Mouse (Mus musculus) Patski (cell line): ENCODE results near the gene Rsad2. TPM values are rescaled to one million over a fixed set of nuclear protein-coding genes. Genes with fewer than 3 reads are reported as not detected.
A peak's percentile ranks its signal among the peaks of the same experiment; 100 is the strongest.

Experiments
- ATAC-seq: fragments of 100-300 bp; one replicate; pipeline ENCODE4 v1.8.0; 2021
- CTCF ChIA-PET: fragments of 350-600 bp; sonication (Branson Sonifier 250); formaldehyde crosslinking; loops from one replicate; lab custom pipeline; 2022; ENCODE audit warnings: inconsistent platforms; lab: Charles Lee
- POLR2A ChIA-PET: fragments of 350-600 bp; sonication (Branson Sonifier 250); formaldehyde crosslinking; loops from one replicate; lab custom pipeline; 2022; ENCODE audit warnings: antibody characterized with exemption, inconsistent platforms; lab: Charles Lee
- DNase-seq: peaks from one replicate; pipeline ENCODE4 v3.0.0-alpha.2; 2011; ENCODE audit warnings: low read depth, low spot score
- H3K27me3 ChIP-seq: fragments of 371-371 bp; one replicate; pipeline ENCODE4 v1.5.1; 2021
- CTCF ChIP-seq: fragments of 100-300 bp; IDR thresholded peaks from one replicate; pipeline ENCODE4 v1.5.1; 2021
- in situ Hi-C: fragments of 300-500 bp; cut with MboI; formaldehyde crosslinking; loops from 3 replicates; pipeline ENCODE4 v1.11.1; 2018; ENCODE audit warnings: low pct_unique_long_range_greater_than_20kb, mixed read lengths
- polyA plus RNA-seq: library from polyadenylated mRNA; unstranded; gene quantifications from one replicate; pipeline ENCODE4 v1.2.3, GENCODE M21; 2021

Gene Rsad2
- polyA plus RNA-seq, 1 experiment from 2014 or later: 0.28 TPM

DNA sequence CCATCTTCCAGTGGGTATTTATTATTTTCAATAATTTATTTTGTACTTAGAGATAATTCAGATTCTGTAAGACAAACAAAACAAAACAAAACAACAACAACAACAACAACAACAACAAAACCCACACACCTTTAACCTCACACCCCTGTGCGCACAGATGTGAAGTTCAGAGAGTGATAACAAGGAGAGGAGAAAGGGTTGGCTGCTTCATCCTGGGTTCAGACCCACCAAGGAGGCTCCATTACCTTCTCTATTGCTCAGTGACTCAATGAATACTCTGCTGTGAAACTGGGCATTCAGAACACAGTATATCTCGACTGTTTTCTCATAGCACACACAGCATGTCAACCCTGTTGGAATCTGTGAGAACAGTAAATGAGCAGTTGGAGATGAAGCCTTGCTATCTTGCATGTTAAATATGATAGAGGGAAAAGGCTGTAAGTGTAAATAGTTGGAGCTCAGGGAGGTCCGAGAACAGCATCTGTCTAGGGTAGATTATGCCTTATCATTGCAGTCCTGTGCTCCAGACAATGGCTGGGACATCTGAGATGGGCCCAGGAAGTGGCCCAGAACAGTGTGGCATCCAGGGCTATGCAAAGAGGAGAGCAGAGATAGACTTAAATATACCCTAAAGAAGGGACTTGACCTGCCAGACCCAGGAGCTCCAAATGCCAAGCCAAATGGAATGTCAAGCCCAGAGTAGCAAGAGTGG lies 16.7 kb upstream of the Rsad2 start:
- POLR2A ChIA-PET: no interaction called here
- no peak for TF ChIP-seq CTCF
- no peaks in the 10 kb centered on the region for H3K27me3 ChIP-seq
- CTCF ChIA-PET: no interaction called here
- in situ Hi-C loops: no loop called here
- DNase-seq (no peak), ATAC-seq (no peak)

DNA sequence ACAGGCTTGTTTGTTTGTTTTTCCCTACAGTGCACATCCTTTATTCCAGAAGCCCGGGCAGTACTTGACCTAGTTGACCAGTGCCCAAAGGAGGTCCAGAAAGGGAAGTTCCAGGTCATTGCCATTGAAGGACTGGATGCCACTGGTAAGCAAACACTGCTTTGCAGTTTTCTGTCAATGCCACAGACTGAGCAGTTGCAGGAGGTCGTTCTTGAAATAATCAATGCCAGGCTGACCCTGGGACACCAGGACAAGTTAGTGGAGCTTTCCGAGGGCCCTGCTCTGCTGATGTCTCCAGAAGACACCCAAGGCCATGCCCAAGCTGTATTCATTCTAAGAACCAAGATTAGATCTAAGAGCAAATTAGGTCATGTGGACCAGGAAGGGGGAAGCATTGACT lies 15.1 kb upstream of the Rsad2 start:
- DNase-seq (no peak), ATAC-seq (no peak)
- no peaks in the 10 kb centered on the region for H3K27me3 ChIP-seq
- no peak for TF ChIP-seq CTCF
- in situ Hi-C loops: no loop called here
- ChIA-PET CTCF (no interaction called here), POLR2A (interaction anchor here (0.7 kb wide), 1 partner anchor 766 kb away, joined by 3 read pairs; no protein-coding TSS in a partner anchor)

DNA sequence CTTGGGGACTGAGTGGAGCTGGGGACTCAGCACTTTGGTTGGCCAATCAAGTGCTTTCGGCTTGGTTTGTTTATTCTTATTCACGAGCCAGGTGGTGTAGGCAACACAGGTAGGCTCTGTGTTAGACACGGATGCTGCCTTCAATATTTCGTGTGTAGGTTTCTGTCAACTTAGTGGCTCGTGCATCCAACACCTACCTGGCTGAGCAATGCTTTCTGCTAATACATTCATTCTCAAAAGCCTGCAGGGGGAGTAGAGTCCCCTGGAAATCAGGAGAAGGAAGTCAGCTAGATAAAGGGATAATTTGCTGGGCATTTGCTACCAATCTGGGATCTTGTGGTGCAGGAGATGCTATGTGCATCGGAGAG lies 13.8 kb upstream of the Rsad2 start:
- no peak for DNase-seq
- in situ Hi-C loops: no loop called here
- H3K27me3 ChIP-seq: no peaks in the 10 kb centered on the region
- TF ChIP-seq CTCF: no peak
- ChIA-PET POLR2A (interaction anchor here (0.7 kb wide), 1 partner anchor 27 kb away, joined by 7 read pairs; no protein-coding TSS in a partner anchor), CTCF (interaction anchor here (1.2 kb wide), 1 partner anchor 40 kb away, joined by 3 read pairs; no protein-coding TSS in a partner anchor)
- ATAC-seq: no peak

DNA sequence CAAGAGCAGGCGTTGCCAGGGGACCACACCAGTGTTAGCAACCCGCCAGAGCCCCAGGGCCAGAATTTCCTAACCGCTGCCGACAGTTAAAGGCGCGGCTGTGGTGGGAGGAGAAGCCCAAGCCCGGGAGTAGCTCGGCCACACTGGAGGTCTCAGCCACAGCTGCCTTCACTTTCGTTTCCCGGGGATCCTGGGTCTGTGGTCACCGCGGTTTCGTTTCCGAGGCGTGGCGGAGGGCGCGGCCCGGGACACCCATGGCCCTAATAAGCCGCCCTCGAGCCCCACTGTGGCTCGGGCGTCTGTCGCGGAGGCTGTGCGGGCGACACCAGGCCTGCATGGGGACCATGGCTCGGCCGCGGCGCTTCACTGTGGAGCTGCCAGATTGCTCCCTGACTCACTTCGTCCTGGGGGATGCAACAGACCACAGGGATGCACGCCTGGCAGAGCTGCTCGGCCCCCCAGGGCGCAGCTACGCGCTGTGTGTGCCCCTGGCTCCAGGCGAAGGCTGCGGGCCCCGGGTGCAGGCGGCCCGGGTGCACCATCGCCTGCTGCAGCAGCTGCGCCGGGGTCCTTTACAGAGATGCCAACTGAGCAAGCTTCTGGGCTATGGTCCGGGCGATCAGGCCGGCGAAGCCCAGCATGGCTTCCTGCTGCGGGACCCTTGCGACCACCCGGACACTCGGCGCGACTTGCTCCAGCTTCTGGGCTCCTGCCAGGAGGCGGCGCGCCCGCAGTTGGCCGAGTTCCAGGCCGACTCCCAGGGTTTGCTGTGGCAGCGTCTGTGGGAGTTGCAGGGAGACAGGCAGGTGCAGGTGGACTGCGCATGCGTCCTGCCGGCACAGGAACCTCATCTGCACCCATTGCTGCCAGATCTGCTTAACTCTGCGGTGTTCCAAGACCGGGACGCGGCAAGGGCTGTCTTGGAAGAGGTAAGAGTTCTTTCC lies 13.1 kb upstream of the Rsad2 start, which contains the start of gene Cmpk2:
Gene Cmpk2 (plus strand): TSS at position 107 of the 944 bp plus-strand sequence.
- no peak for TF ChIP-seq CTCF
- in situ Hi-C loops: no loop called here
- peak; percentile 66 for DNase-seq
- H3K27me3 ChIP-seq: no peaks in the 10 kb centered on the region
- ATAC-seq: peak; percentile 94
- POLR2A ChIA-PET: interaction anchor here (0.7 kb wide), 2 partner anchors 27 to 47 kb away, joined by 3 to 7 read pairs; no protein-coding TSS in a partner anchor
- CTCF ChIA-PET: interaction anchor here (0.7 to 1.6 kb wide), 4 partner anchors 10 to 40 kb away, joined by 3 read pairs; no protein-coding TSS in a partner anchor

DNA sequence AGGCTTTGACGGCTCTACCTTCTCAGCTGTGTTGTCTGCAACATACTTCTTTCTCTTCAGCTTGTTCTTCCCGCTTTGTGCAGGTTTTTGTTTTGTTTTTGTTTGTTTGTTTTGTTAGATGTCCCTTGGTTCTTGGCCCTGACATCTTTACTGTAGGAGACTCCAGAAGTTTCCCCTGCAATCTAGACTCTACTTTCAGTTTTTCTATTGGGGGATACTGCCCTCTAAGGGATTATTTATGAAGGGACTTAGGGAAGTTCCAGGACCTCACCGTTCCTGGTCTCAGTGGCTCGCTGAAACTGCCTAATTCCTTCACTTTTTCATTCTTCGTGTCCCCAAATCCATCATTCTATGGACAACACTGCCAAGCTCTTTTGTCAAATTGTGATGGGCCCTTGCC lies 9.3 kb upstream of the Rsad2 start:
- in situ Hi-C loops: no loop called here
- ChIA-PET CTCF (no interaction called here), POLR2A (no interaction called here)
- ATAC-seq (no peak), DNase-seq (no peak)
- TF ChIP-seq CTCF: no peak
- no peaks in the 10 kb centered on the region for H3K27me3 ChIP-seq

DNA sequence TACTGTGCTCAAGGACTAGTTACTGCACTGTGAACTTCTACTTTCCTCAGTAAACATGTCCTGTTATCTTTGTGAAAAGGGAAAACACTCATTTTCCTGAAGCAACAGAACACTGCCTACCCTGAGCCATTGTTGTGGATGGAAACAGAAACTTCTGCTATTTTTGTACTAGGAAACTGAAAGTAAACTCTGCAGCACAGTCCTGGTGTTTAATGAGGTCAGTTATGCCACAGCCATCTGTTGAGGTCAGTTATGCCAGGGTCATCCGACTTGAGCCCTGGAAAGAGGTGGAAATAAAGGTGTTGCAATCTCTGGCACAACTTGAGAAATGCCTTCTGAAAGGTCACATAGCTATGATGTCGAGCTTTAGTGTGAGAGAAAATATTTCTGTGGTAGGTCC lies 3.8 kb upstream of the Rsad2 start:
- no peaks in the 10 kb centered on the region for H3K27me3 ChIP-seq
- peak; percentile 82 for ATAC-seq
- DNase-seq: peak; percentile 38
- in situ Hi-C loops: no loop called here
- ChIA-PET POLR2A (no interaction called here), CTCF (no interaction called here)
- TF ChIP-seq CTCF: no peak

DNA sequence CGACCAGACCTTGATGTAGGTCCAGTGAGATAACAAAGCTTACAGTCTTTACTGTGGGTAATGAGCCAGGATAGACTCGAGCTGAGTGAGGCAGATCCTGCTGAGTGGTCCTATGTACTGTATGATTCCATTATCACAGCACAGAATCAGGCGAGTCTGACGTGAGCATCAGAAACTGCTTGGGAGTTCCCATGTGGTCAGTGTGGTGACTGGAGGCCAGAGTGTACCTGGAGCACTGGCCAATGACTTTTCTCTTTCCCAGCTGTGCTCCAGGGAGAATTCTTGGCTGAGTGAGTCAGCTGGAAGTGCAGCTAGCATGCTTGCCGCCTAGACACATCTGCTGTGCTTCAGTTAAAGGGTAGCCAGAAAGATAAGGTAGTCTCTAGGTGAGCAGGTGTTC lies 1.6 kb downstream of the Rsad2 start:
- H3K27me3 ChIP-seq: no peaks in the 10 kb centered on the region
- CTCF ChIA-PET: no interaction called here
- TF ChIP-seq CTCF: no peak
- ATAC-seq (peak; percentile 76), DNase-seq (peak; percentile 50)
- POLR2A ChIA-PET: no interaction called here
- in situ Hi-C loops: no loop called here

DNA sequence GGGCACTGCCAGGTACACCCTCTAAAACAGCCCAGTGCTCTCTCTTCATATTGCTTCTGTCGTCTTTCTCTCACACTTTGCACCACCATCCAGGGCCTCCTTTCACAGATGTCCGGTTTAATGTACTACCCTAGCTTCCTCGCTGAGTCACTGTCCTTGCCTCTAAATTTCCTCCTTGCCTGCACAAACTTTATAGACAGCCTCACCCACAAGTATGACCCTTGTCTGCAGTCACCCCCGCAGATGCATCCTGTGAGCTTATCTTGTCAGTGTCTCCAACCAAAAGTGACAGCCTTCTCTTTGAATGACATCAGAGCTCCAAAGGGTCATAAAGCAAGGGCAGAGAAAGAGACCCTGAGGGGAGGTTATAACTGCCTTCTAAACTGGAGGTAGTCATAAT lies 3.3 kb downstream of the Rsad2 start:
- in situ Hi-C loops: no loop called here
- ChIA-PET POLR2A (no interaction called here), CTCF (interaction anchor here (1.6 kb wide), 1 partner anchor 11 kb away, joined by 3 read pairs; no protein-coding TSS in a partner anchor)
- TF ChIP-seq CTCF: no peak
- no peaks in the 10 kb centered on the region for H3K27me3 ChIP-seq
- DNase-seq: no peak
- ATAC-seq: no peak

DNA sequence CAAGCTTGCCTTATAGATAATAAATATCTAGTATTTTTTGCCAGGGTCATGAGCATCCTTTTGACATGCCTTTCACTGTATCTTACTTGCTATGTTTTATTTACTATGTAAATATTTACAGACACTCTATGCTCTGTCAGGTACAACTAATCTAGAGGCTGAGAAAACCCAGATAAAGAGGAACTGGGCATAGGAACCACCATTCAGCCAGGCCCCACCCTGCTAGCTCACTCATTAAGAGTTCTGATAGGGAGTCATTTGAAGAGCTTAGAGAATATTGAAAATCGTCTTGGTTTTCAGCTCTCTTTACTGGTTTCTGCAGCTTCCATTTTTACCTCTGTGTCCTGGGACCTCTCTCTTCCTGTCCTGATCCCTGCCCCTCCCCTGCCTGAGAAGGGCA lies 5.1 kb downstream of the Rsad2 start:
- no peak for DNase-seq
- in situ Hi-C loops: no loop called here
- TF ChIP-seq CTCF: no peak
- ChIA-PET POLR2A (no interaction called here), CTCF (no interaction called here)
- ATAC-seq: no peak
- H3K27me3 ChIP-seq: no peaks in the 10 kb centered on the region

DNA sequence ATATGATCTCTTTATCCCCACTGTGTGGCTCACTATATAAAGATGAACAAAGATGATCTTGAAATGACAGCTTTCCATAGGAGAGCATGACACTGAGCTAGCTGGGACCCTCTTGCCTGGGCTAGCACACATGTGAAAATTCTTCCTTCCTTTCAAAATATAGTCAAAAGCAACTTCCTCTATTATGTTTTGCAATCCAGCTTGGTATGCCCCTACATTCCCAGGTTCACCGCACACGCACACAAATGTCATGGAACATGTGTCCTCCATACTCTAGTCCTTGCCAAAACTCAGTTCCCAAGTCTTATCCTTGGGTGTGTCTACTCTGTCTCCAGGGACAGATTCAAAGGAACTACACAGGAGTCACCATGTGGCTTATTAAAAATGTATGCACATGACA lies 6.8 kb downstream of the Rsad2 start:
- no peak for ATAC-seq
- POLR2A ChIA-PET: no interaction called here
- CTCF ChIA-PET: interaction anchor here (1.1 kb wide), 1 partner anchor 10 kb away, joined by 3 read pairs; no protein-coding TSS in a partner anchor
- H3K27me3 ChIP-seq: no peaks in the 10 kb centered on the region
- no peak for DNase-seq
- no peak for TF ChIP-seq CTCF
- in situ Hi-C loops: no loop called here
